Mouse (Mus musculus): ENCODE measurements at regions not wholly inside any gene's neighbourhood (a gene's known extent, or its start where the extent isn't known, plus 50 kb on each side); places are given as distances from the start of the nearest gene placed in this dataset.

- no peak for TF ChIP-seq CTCF (IDR thresholded peaks at IDR 0.05; ENCODE audit: low read depth)
- no peak for TF ChIP-seq EP300 (IDR thresholded peaks at IDR 0.05; ENCODE audit: low read depth)
Observed at GRCm38 (mm10) chr14:103951899-103952298, 107.7 kb upstream of the Ednrb start.

Measured in liver, postnatal 0 days (tissue).